Mouse (Mus musculus) E14TG2a.4 (cell line): ENCODE measurements around the gene Wiz.

Source experiments
- CTCF ChIP-seq: conservative IDR thresholded peaks from 2 replicates; pipeline ENCODE4 v1.5.1; 2014; ENCODE audit warnings: low read length
- NANOG ChIP-seq: IDR thresholded peaks from 2 replicates; pipeline ENCODE4 v1.6.1; 2014; ENCODE audit warnings: borderline replicate concordance, low read length, mixed read lengths

DNA sequence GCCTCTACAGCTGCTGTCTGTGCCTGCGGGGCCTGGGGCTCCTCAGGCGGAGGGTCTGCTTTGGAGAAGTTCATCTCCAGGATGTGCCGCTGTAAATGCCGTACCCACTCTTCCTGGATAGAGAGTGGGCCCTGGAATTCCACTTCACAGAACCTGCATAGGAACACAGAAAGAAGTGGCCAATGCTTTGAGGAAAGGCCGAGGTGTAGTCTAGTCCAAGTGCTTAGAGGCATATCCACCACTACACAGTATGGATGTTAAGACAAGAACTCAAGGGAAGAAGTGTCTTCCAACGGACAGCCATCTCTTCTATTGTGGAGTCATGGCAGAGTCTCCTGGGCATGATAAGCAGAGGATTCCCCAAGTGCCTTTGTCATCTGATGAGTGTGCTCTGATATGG, 34.2 kb downstream of the Wiz start:
- TF ChIP-seq CTCF: no peak
- no peak for TF ChIP-seq NANOG
